Mouse (Mus musculus) heart, postnatal 14 days (tissue): Measurements from ENCODE around the gene Jakmip3. TPM values are rescaled to one million over a fixed set of nuclear protein-coding genes. Genes with fewer than 3 reads are reported as not detected.
A peak's percentile ranks its signal among the peaks of the same experiment; 100 is the strongest.

Experiments used
- DNase-seq, 2 experiments: peaks; one replicate each; pipeline ENCODE4 v3.0.0; 2021 to 2022
- intact Hi-C: fragments of 180-260 bp; cut with DNase I; formaldehyde crosslinking; loops from one replicate; pipeline ENCODE4 v1.15.1; 2025
- total RNA-seq, 2 experiments: library from RNA; stranded (reverse); gene quantifications; 2 replicates each; pipeline ENCODE4 v1.2.3; 2021

Jakmip3 gene
- total RNA-seq, 2 experiments from 2014 or later = 0.31 TPM; not detected in 1

GRCm38 (mm10) chr7:139020884-139021283, 80.4 kb downstream of the Jakmip3 start:
- DNase-seq = no peak
- intact Hi-C loops = no loop called here

- DNase-seq = no peak
- intact Hi-C loops = no loop called here
Measured at GRCm38 (mm10) chr7:139021326-139021725, 80.8 kb downstream of the Jakmip3 start.

DNA sequence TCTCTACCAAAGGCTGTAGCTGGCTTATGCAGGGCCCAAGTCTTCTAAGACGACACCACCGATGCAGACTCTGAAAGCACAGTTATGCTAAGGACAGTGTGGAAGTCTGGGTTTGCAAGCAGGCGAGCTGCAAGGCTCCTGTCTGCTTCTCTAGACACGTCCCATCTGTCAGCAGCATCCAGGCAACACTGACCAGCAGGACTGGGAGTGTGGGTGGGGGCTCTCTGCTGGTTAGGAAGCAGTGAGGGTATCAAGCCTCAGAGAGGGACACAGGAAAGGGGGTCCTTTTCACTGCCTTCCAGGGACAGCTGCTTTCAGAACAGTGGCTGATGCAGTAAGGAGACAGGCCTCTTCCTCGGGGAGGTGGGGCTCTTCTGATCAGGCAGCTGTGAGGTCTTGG, 86.6 kb downstream of the Jakmip3 start:
- DNase-seq = peak in 1 of 2 experiments; percentile 11
- intact Hi-C loops = no loop called here

GRCm38 (mm10) chr7:139031215-139031614, 90.7 kb downstream of the Jakmip3 start:
- intact Hi-C loops = no loop called here
- DNase-seq = no peak

DNA sequence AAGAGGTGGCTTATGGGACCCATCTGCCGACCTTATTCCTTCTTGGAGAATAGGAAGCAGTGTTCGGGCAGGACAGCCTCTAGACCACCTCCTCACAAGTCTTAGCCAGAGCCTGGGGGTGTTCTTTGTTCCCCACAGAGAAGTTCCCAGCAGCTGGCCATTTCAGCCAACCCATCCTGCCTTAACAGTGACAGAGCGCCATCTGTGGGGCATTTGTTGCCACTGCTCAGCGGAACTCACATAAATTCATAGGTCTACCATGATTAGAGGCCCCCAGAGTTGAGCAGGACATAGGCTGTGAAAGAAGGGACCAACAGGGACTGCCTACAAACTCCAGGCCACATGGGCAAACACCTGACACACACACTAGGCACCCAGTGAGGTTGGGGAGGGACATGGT, 122.9 kb downstream of the Jakmip3 start:
- DNase-seq = no peak
- intact Hi-C loops = no loop called here

DNA sequence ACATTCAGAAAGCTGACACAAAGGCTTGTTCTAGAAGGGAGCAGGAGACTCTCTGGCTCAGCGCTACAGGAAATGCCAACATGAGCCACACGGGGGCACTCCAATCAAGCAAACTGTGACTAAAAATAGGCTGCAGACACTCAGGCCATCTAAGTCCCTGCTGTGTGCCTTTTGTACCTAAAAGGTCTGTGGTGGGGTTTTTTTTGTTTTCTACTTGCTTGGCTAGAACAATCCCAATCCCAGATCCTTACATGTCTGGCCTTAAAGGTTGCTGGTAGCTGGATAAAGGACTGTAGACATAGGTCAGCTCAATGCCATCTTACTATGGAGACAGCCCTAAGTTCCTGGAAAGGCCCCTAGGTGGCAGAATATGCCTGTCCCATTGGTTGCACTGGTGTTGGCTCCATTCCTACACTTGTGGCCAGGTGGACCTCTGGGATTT, 127.7 kb downstream of the Jakmip3 start:
- intact Hi-C loops = no loop called here
- peak; percentile 68 to 81 for DNase-seq

DNA sequence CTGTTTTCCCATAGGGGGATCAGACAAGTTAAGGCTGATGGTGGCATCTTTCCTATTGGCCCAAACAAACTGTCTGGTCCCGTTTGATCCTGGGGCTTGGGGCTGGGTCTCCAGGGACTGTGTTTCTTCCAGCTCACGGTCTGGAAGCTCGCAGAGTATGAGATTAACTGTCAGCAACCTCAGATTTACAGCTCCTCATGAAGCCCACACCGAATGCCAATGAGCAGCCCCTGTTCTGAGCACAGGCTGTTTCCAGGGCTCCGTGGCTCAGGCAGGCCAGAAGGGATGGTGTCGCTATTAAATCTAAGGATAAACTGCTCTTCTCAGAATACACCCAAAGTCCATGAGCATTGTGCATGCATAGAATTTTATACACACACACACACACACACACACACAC, 133.7 kb downstream of the Jakmip3 start:
- intact Hi-C loops = no loop called here
- DNase-seq = no peak

- DNase-seq = no peak
- intact Hi-C loops = no loop called here
Measured at GRCm38 (mm10) chr7:139075054-139075794, 134.7 kb downstream of the Jakmip3 start.

- intact Hi-C loops = no loop called here
- DNase-seq = no peak
Measured at GRCm38 (mm10) chr7:139077283-139077682, 136.8 kb downstream of the Jakmip3 start.

- intact Hi-C loops = no loop called here
- DNase-seq = no peak
Measured at GRCm38 (mm10) chr7:139078181-139078580, 137.7 kb downstream of the Jakmip3 start.

GRCm38 (mm10) chr7:139079141-139079540, 138.6 kb downstream of the Jakmip3 start:
- intact Hi-C loops = no loop called here
- no peak for DNase-seq

- intact Hi-C loops = no loop called here
- no peak for DNase-seq
Measured at GRCm38 (mm10) chr7:139080714-139081113, 140.2 kb downstream of the Jakmip3 start.

GRCm38 (mm10) chr7:139081158-139081557, 140.6 kb downstream of the Jakmip3 start:
- no peak for DNase-seq
- intact Hi-C loops = no loop called here

DNA sequence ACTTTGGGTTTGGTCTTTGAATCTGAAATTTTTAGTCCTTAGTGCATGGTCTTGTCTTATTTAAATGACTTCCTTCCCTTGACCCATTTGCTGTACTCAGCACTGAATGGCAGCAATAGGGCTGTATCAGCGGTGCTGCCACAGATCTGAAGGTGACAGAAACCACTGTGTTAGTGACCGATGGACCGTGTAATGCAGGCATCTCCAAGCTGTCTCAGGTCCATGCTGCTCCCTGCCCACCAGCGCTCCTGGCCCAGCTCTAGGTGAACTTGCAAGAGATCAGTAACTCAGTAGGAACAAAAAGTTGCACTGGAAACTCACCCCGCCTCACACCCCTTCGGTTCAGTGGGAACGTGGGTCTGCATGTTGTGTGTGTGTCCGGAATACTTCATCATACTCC, 141.8 kb downstream of the Jakmip3 start:
- intact Hi-C loops = no loop called here
- DNase-seq = no peak

- intact Hi-C loops = no loop called here
- DNase-seq = no peak
Measured at GRCm38 (mm10) chr7:139084316-139084715, 143.8 kb downstream of the Jakmip3 start.

GRCm38 (mm10) chr7:139085629-139086194, 145.2 kb downstream of the Jakmip3 start, which contains the start of gene Dpysl4:
Dpysl4 (plus strand) TSS chr7:139086001.
- intact Hi-C loops = no loop called here
- peak; percentile 54 to 59 for DNase-seq

- intact Hi-C loops = no loop called here
- peak; percentile 32 to 50 for DNase-seq
Measured at GRCm38 (mm10) chr7:139086195-139087158, 145.9 kb downstream of the Jakmip3 start.

DNA sequence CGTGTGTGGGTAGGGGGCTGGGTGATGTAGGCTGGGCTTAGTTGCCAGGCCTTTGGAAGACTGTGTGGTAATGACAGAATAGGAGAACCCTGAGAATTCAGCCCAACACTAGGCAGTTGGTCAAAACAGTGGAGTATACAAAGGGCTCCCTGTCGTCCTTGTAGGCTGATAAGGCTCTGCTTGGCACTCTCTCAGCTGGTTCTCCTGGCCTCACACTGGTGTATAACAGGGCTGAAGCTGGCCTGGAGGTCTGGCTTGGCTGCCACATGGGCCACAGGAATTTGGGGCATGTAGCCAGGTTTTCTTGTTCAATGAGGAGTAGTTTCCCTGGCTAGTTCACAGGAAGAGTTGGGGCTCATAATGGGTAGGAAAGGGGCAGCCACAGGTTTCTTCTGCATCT, 147.3 kb downstream of the Jakmip3 start:
- DNase-seq = peak; percentile 31 to 63
- intact Hi-C loops = no loop called here

GRCm38 (mm10) chr7:139089892-139090874, 149.7 kb downstream of the Jakmip3 start:
- intact Hi-C loops = no loop called here
- no peak for DNase-seq

DNA sequence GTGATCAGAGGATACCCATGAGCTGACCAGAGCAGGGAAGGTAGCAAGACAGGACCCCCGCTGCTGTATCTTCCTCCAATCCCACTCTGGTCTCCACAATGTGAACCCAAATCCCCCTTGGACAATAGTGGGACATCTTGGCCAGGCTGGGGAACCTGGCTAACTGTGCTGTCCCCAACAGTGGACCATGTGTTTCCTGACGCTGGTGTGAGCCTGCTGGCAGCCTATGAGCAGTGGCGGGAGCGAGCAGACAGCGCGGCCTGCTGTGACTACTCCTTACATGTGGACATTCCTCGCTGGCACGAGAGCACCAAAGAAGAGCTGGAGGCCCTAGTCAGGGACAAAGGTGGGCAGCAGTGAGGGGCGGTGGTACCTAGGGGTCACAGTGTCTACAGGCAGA, 151.2 kb downstream of the Jakmip3 start:
- no peak for DNase-seq
- intact Hi-C loops = no loop called here
